Mouse (Mus musculus): ENCODE measurements around the gene Cmip. TPM values are rescaled to one million over a fixed set of nuclear protein-coding genes. Genes with fewer than 3 reads are reported as not detected.

Cmip gene
- polyA plus RNA-seq, 1 experiment from 2014 or later = 146 TPM

DNA sequence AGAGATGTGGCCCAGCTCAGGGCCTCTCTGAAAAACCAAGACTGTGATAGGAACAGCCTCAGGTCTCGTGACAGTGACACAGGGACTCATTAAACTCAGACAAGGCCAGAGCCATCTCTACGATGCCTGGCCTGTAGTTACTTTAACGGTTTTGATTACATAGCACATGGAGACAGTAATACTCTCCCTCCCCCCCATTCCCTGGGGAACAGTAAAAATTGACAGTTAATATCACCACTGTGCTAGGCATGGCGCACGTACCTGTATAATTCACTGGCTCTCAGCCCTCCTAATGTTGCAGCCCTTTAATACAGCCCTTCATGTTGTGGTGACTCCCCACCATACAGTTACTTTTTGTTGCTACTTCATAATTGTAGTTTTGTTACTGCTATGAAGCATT is 188.6 kb downstream of the Cmip start:
- H3K36me3 ChIP-seq (ENCODE audit: control insufficient read depth, insufficient read depth, low read length) = peaks cover 13% of the 10 kb centered on the region
- no peaks in the 10 kb centered on the region for H3K9me3 ChIP-seq (replicated peaks; ENCODE audit: control insufficient read depth, low read length, poor library complexity, severe bottlenecking)
- H3K27me3 ChIP-seq (ENCODE audit: control insufficient read depth, insufficient read depth, low read depth, low read length) = no peaks in the 10 kb centered on the region
- WGBS = 74% methylated on average over 5 of the region's 5 CpGs
- no peak overlapping the region for H3K4me2 ChIP-seq (ENCODE audit: low read length)
- H3K9ac ChIP-seq (ENCODE audit: low read depth, low read length) = no peak overlapping the region
- no peak overlapping the region for H3K27ac ChIP-seq (ENCODE audit: low read length)
- ATAC-seq = 0 out of 2 replicates have a peak, but pooled peaks have one; percentile 29
- H3K4me1 ChIP-seq (ENCODE audit: control insufficient read depth, insufficient read depth, low read length) = peaks cover 2% of the 10 kb centered on the region; the same call in 1 of the 2 replicates
- H3K4me3 ChIP-seq (ENCODE audit: low read depth, low read length) = no peak overlapping the region

- 0 out of 2 replicates have a peak, but pooled peaks have one; percentile 12 for ATAC-seq
- Histone ChIP-seq H3K9ac (ENCODE audit: low read depth, low read length) (no peak overlapping the region), H3K27ac (ENCODE audit: low read length) (no peak overlapping the region), H3K4me2 (ENCODE audit: low read length) (no peak overlapping the region), H3K4me3 (ENCODE audit: low read depth, low read length) (no peak overlapping the region), H3K36me3 (ENCODE audit: control insufficient read depth, insufficient read depth, low read length) (peaks cover 13% of the 10 kb centered on the region), H3K9me3 (replicated peaks; ENCODE audit: control insufficient read depth, low read length, poor library complexity, severe bottlenecking) (no peaks in the 10 kb centered on the region), H3K27me3 (ENCODE audit: control insufficient read depth, insufficient read depth, low read depth, low read length) (no peaks in the 10 kb centered on the region), H3K4me1 (ENCODE audit: control insufficient read depth, insufficient read depth, low read length) (peaks cover 8% of the 10 kb centered on the region; the same call in 1 of the 2 replicates)
- WGBS = 60% methylated on average over 15 of the region's 15 CpGs
These were observed 189.6 kb downstream of the Cmip start for GRCm38 (mm10) chr8:117446344-117446997.

DNA sequence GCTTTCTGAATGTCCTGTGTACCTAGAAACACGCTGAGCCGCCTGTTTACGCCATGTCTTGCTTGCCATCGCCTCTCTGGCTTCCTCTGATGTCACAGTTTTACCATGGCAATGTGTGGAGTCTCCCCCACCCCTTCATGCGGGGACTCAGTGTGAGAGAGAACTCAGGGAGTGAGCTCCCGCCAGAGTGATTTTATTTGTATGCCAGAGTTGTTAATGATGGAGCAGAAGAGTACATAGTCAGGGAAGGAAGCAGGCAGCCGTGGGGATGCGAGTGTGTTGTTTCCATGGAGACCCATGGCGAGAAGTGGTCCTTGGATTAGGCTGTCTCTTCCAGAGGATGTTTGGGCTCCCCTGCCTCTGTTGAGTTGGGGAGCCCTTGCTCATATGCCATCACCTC is 194.2 kb downstream of the Cmip start:
- peak; percentile 43 for ATAC-seq
- Histone ChIP-seq H3K27me3 (ENCODE audit: control insufficient read depth, insufficient read depth, low read depth, low read length) (no peaks in the 10 kb centered on the region), H3K36me3 (ENCODE audit: control insufficient read depth, insufficient read depth, low read length) (peaks cover 30% of the 10 kb centered on the region)

DNA sequence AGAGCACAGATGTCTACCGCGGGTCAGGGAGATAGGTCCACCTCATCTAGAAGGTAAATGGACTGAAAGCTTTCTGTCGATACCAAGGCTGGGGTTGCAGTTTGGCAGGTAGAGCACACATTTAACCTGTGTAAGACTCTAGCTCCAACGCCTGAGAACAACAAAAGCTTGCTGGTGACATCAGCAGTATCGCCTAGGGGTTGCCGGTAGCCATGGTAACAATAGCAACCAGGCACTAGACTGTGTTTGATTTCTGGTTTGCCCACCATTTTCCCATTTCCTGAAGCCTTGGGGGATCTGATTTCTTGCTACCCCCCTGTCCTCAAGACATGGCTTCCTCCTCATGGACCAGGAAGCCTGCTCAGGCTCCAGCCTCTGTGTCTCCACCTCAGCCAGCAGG is 197.1 kb downstream of the Cmip start:
- Histone ChIP-seq H3K9ac (ENCODE audit: low read depth, low read length) (peak overlapping the region; percentile 47; the same call in 1 of the 2 replicates), H3K36me3 (ENCODE audit: control insufficient read depth, insufficient read depth, low read length) (peaks cover 30% of the 10 kb centered on the region), H3K9me3 (replicated peaks; ENCODE audit: control insufficient read depth, low read length, poor library complexity, severe bottlenecking) (no peaks in the 10 kb centered on the region), H3K27ac (ENCODE audit: low read length) (peak overlapping the region; percentile 68), H3K27me3 (ENCODE audit: control insufficient read depth, insufficient read depth, low read depth, low read length) (no peaks in the 10 kb centered on the region), H3K4me1 (ENCODE audit: control insufficient read depth, insufficient read depth, low read length) (peaks cover 13% of the 10 kb centered on the region), H3K4me3 (ENCODE audit: low read depth, low read length) (no peak overlapping the region), H3K4me2 (ENCODE audit: low read length) (no peak overlapping the region)
- WGBS = 76% methylated on average over 6 of the region's 6 CpGs
- no peak for ATAC-seq

More for the DNA sequence above, 194.2 kb downstream of the Cmip start:
- peaks cover 13% of the 10 kb centered on the region for H3K4me1 ChIP-seq (ENCODE audit: control insufficient read depth, insufficient read depth, low read length)
- no peak overlapping the region for H3K4me3 ChIP-seq (ENCODE audit: low read depth, low read length)
- H3K9ac ChIP-seq (ENCODE audit: low read depth, low read length) = no peak overlapping the region
- H3K9me3 ChIP-seq (replicated peaks; ENCODE audit: control insufficient read depth, low read length, poor library complexity, severe bottlenecking) = no peaks in the 10 kb centered on the region
- WGBS = 50% methylated on average over 9 of the region's 9 CpGs
- H3K4me2 ChIP-seq (ENCODE audit: low read length) = no peak overlapping the region
- peak overlapping the region; percentile 76 for H3K27ac ChIP-seq (ENCODE audit: low read length)

DNA sequence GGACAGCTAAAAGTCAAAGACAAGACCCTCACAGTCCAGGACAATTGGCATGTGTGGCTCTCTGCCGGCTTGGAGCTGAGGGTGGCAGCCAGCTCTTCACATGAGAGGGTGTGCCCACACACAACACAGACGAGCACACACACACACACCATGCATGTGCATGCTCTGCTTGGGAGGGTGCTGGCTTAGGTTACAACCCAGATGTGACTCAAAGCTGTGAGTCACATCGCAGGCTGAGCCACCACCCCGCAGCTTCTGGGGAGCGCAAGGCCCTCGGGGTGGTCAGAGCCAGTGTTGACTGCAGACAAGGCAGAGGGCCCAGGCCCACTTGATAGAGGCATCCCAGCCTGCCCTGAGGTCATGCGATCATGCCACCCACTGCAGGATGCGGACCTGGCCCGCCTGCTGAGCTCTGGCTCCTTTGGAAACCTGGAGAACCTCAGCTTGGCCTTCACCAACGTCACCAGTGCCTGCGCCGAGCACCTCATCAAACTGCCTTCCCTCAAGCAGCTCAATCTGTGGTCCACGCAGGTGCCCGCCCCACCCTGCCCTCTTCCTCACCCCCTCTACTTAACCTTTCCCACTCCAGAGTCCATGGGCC is 197.8 kb downstream of the Cmip start:
- H3K36me3 ChIP-seq (ENCODE audit: control insufficient read depth, insufficient read depth, low read length) = peaks cover 29% of the 10 kb centered on the region
- no peak overlapping the region for H3K4me3 ChIP-seq (ENCODE audit: low read depth, low read length)
- no peak overlapping the region for H3K4me2 ChIP-seq (ENCODE audit: low read length)
- ATAC-seq = no peak
- H3K27ac ChIP-seq (ENCODE audit: low read length) = peak overlapping the region; percentile 68
- no peaks in the 10 kb centered on the region for H3K9me3 ChIP-seq (replicated peaks; ENCODE audit: control insufficient read depth, low read length, poor library complexity, severe bottlenecking)
- peaks cover 13% of the 10 kb centered on the region for H3K4me1 ChIP-seq (ENCODE audit: control insufficient read depth, insufficient read depth, low read length)
- no peaks in the 10 kb centered on the region for H3K27me3 ChIP-seq (ENCODE audit: control insufficient read depth, insufficient read depth, low read depth, low read length)
- 97% methylated on average over 14 of the region's 14 CpGs for WGBS
- H3K9ac ChIP-seq (ENCODE audit: low read depth, low read length) = no peak overlapping the region

DNA sequence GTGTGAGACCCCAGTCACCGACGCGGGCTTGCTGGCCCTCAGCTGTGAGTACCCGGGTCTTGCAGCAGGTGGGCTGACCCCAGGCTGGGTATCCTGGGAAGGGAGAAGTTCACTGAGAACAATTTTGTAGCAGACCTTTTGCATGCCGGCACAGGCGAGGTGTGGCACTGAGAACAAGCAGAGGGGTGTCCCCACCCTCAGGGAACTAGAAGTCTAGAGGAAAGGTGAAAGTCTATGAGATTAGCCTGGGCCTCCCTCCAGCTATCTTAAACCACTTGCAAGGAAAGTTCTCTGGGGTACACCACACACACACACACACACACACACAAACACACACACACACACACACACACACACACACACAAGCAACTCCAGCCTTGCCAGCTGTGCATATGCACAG is 198.8 kb downstream of the Cmip start:
- Histone ChIP-seq H3K9ac (ENCODE audit: low read depth, low read length) (no peak overlapping the region), H3K4me3 (ENCODE audit: low read depth, low read length) (no peak overlapping the region), H3K9me3 (replicated peaks; ENCODE audit: control insufficient read depth, low read length, poor library complexity, severe bottlenecking) (no peaks in the 10 kb centered on the region), H3K4me2 (ENCODE audit: low read length) (no peak overlapping the region), H3K36me3 (ENCODE audit: control insufficient read depth, insufficient read depth, low read length) (peaks cover 29% of the 10 kb centered on the region), H3K27me3 (ENCODE audit: control insufficient read depth, insufficient read depth, low read depth, low read length) (no peaks in the 10 kb centered on the region), H3K4me1 (ENCODE audit: control insufficient read depth, insufficient read depth, low read length) (peaks cover 9% of the 10 kb centered on the region), H3K27ac (ENCODE audit: low read length) (no peak overlapping the region)
- WGBS = 93% methylated on average over 6 of the region's 6 CpGs
- ATAC-seq = no peak

DNA sequence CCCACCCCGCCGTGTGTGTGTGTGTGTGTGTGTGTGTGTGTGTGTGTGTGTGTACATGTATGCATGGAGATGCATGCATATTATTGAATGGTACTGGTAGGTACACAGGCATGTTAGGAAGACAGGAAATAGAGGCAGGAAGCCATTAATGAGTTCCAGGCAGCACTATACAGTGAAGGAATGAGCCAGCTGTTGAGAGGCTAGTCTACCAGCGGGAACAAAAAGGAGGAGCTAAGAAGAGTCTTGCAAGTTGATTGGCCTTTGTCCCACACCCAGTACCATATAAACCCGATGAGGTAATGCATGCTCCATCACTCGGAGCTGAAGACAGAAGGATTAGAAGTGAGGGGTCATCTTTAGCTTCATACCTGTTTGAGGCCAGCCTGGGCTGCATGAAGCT is 201.6 kb downstream of the Cmip start:
- H3K9ac ChIP-seq (ENCODE audit: low read depth, low read length) = no peak overlapping the region
- peaks cover 2% of the 10 kb centered on the region; the same call in 1 of the 2 replicates for H3K4me1 ChIP-seq (ENCODE audit: control insufficient read depth, insufficient read depth, low read length)
- 67% methylated on average over 3 of the region's 5 CpGs for WGBS
- H3K27ac ChIP-seq (ENCODE audit: low read length) = no peak overlapping the region
- H3K4me2 ChIP-seq (ENCODE audit: low read length) = no peak overlapping the region
- peaks cover 22% of the 10 kb centered on the region for H3K36me3 ChIP-seq (ENCODE audit: control insufficient read depth, insufficient read depth, low read length)
- ATAC-seq = no peak
- H3K9me3 ChIP-seq (replicated peaks; ENCODE audit: control insufficient read depth, low read length, poor library complexity, severe bottlenecking) = no peaks in the 10 kb centered on the region
- H3K4me3 ChIP-seq (ENCODE audit: low read depth, low read length) = no peak overlapping the region
- no peaks in the 10 kb centered on the region for H3K27me3 ChIP-seq (ENCODE audit: control insufficient read depth, insufficient read depth, low read depth, low read length)

DNA sequence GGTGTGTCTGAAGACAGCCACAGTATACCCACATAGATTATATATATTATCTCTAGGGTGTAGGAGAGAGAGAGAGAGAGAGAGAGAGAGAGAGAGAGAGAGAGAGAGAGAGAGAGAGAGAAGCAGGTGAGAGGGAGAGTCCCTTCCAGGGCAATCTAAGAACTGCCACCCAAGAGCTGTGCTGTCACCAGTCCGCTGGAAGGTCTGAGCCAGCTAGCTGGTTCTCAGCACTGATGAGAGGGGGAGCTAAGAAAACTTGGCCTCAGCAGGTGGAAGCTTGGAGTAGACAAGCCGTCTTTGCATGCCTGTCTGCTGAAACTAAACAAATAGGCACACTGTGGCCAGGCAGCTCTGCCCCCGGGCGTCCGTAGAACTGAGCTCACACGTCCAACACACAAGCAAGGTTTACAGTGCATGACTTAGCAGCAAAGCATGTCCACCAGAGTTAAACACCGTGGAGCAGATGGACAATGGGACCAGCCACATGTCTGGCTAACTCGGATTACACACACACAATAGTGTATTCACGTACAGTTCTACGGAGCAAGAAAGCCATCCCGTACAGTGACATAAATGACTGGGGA is 205.9 kb downstream of the Cmip start:
- no peak for ATAC-seq
- Histone ChIP-seq H3K27me3 (ENCODE audit: control insufficient read depth, insufficient read depth, low read depth, low read length) (no peaks in the 10 kb centered on the region), H3K4me1 (ENCODE audit: control insufficient read depth, insufficient read depth, low read length) (no peaks in the 10 kb centered on the region), H3K4me2 (ENCODE audit: low read length) (no peak overlapping the region), H3K9ac (ENCODE audit: low read depth, low read length) (no peak overlapping the region), H3K36me3 (ENCODE audit: control insufficient read depth, insufficient read depth, low read length) (peaks cover under 1% of the 10 kb centered on the region; the same call in 1 of the 2 replicates), H3K9me3 (replicated peaks; ENCODE audit: control insufficient read depth, low read length, poor library complexity, severe bottlenecking) (no peaks in the 10 kb centered on the region), H3K27ac (ENCODE audit: low read length) (no peak overlapping the region), H3K4me3 (ENCODE audit: low read depth, low read length) (no peak overlapping the region)
- WGBS = 54% methylated on average over 11 of the region's 11 CpGs

- no peak for ATAC-seq
- Histone ChIP-seq H3K9me3 (replicated peaks; ENCODE audit: control insufficient read depth, low read length, poor library complexity, severe bottlenecking) (no peaks in the 10 kb centered on the region), H3K4me2 (ENCODE audit: low read length) (no peak overlapping the region), H3K27me3 (ENCODE audit: control insufficient read depth, insufficient read depth, low read depth, low read length) (no peaks in the 10 kb centered on the region), H3K9ac (ENCODE audit: low read depth, low read length) (no peak overlapping the region), H3K36me3 (ENCODE audit: control insufficient read depth, insufficient read depth, low read length) (no peaks in the 10 kb centered on the region; the same call in 1 of the 2 replicates), H3K4me3 (ENCODE audit: low read depth, low read length) (no peak overlapping the region), H3K27ac (ENCODE audit: low read length) (no peak overlapping the region), H3K4me1 (ENCODE audit: control insufficient read depth, insufficient read depth, low read length) (peaks cover under 1% of the 10 kb centered on the region)
- WGBS = 98% methylated on average over 6 of the region's 6 CpGs
These were observed 207.7 kb downstream of the Cmip start for GRCm38 (mm10) chr8:117464525-117464924.

Measured in midbrain, embryonic 16.5 days (tissue).